Mouse (Mus musculus) adrenal gland, adult 18-20 months (tissue): ENCODE results near the gene L1cam. TPM values are rescaled to one million over a fixed set of nuclear protein-coding genes. Genes with fewer than 3 reads are reported as not detected.

ENCODE experiments used
- DNase-seq, 2 experiments: peaks; one replicate each; pipeline ENCODE4 v3.0.0; 2021 to 2022; ENCODE audit warnings: low spot score in 2 of 2
- long read RNA-seq, 2 experiments: library from polyadenylated mRNA; stranded (forward); transcript quantifications; one replicate each; pipeline ENCODE4 v2.0.0; 2021
- total RNA-seq, 2 experiments: library from RNA; stranded (reverse); gene quantifications; 1 replicate in 1 of 2; 2 replicates in 1 of 2; pipeline ENCODE4 v1.2.3; 2021

The L1cam gene
- total RNA-seq = 10 to 100 TPM in 1 of 2 experiments, 1 to 10 TPM in 1; 7.0 to 13.8 TPM
- long read RNA-seq, experiment 1, partial matches to known transcripts = 0 of 3 reads
- long read RNA-seq, experiment 1, other reads (novel, unspliced or antisense) = 3 of 3 reads
- long read RNA-seq, experiment 2 = 0 reads

DNA sequence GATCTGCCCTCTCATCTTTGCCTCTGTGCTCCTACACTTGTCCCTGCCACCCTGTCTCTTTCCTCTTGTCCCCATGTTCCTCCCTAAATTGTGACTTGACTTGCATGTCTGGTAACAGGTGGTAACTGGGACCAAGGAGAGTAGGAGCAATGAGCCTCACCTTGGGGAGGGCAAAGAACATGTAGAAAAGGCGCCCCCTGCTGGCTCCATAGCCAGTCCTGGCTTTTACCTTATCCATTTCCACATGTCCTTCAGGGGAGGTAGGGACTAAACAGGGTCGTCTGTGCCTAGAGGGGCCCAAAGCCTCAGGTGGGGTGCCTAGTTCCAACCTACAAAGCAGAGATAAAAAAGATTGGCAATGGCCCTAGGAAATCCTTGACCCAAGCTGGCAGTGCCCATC is at the start of gene L1cam:
Gene L1cam, minus strand, starts transcription at position 387 of the 400 bp plus-strand sequence.
- peak; percentile 51 to 53 for DNase-seq

GRCm38 (mm10) chrX:73942294-73942693 is 46.4 kb upstream of the L1cam start:
- no peak for DNase-seq

GRCm38 (mm10) chrX:73941860-73942259 is 46.0 kb upstream of the L1cam start:
- no peak for DNase-seq

- DNase-seq = no peak
Measured at GRCm38 (mm10) chrX:73931871-73932270, 36.0 kb upstream of the L1cam start.

GRCm38 (mm10) chrX:73930402-73931062 is 34.6 kb upstream of the L1cam start, which contains the start of gene Renbp:
TSS of gene Renbp (minus strand) at chrX:73930850.
- peak; percentile 35 to 51 for DNase-seq

GRCm38 (mm10) chrX:73922550-73922882 is 26.6 kb upstream of the L1cam start:
- no peak for DNase-seq

- peak; percentile 78 to 80 for DNase-seq
Measured at GRCm38 (mm10) chrX:73921823-73922549, 26.1 kb upstream of the L1cam start, which contains the start of the genes Arhgap4 and Naa10. TSS of gene Arhgap4 (minus strand) at chrX:73921870. TSS of gene Naa10 (minus strand) at chrX:73921944.

DNA sequence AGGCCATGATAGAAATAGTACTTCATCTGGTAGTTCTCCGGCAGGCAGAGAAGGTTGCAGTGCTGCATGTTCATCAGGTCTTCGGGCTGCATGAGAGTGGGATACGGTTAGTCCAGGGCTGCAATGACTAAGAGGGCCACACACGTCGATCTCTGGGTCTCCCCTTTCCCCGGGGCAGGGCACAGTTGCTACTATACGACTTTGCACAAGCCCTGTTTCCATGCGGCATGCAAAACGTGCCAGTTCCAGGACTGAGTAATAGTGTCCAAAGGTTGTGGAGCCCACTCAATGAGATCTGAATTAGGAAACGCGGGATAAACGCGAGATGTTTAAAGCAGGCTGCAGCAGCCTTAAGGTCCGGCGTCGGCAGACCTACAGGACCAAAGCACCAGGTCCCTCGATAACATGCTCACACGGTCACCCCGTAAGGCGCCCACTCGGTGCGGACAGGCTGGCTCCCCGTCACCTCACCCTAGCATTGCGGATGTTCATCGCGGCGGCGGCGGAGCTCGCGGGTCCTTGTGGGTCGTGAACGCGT is 25.4 kb upstream of the L1cam start:
- peak in 1 of 2 experiments; percentile 19 for DNase-seq

GRCm38 (mm10) chrX:73918631-73919030 is 22.7 kb upstream of the L1cam start:
- DNase-seq = no peak

DNA sequence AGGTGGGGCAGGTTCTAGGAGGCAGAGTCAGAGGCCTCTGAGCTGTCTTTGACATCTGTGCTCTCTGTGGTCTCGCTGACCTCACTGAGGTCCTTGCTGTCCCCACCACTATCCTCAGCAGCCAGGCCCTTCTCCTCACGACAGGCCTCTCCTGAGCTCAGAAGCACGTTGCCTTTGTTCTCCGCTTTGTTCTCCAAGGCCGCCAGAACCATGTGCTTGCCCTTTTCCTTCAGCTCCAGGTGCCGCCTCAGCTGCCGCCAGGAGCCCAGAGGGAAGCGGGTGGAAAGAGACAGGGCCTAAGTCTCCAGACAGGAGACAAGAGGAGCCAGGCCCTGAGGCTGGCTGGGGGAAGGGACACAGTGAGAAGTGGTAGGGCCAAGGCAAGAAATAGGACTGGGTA is 21.0 kb upstream of the L1cam start:
- no peak for DNase-seq

- DNase-seq = peak; percentile 59 to 67
Measured at GRCm38 (mm10) chrX:73914827-73915703, 19.2 kb upstream of the L1cam start.

GRCm38 (mm10) chrX:73911588-73911987 is 15.7 kb upstream of the L1cam start:
- DNase-seq = no peak

GRCm38 (mm10) chrX:73911156-73911555 is 15.3 kb upstream of the L1cam start:
- peak in 1 of 2 experiments; percentile 25 for DNase-seq

GRCm38 (mm10) chrX:73910451-73910850 is 14.5 kb upstream of the L1cam start:
- no peak for DNase-seq

DNA sequence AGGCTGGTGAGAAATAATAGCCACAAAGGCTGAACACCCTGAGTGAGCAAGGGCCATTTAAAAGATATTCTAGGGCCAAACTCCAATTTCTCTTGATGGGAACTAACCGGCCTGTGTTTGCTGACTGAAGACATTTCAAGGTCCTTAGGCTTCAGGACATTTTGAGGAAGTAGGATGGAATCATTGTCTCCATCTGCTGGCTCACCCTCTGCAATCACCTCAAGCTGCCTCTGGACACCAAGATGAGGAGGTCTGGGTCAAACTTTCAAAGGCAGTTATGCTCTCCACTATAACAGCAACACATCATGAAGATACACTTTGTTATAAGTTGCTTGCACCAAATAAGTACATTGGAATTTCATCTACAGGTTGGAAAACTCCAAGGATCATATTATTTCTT is 14.1 kb upstream of the L1cam start:
- no peak for DNase-seq

GRCm38 (mm10) chrX:73897959-73898358 is 2.1 kb upstream of the L1cam start:
- no peak for DNase-seq

DNA sequence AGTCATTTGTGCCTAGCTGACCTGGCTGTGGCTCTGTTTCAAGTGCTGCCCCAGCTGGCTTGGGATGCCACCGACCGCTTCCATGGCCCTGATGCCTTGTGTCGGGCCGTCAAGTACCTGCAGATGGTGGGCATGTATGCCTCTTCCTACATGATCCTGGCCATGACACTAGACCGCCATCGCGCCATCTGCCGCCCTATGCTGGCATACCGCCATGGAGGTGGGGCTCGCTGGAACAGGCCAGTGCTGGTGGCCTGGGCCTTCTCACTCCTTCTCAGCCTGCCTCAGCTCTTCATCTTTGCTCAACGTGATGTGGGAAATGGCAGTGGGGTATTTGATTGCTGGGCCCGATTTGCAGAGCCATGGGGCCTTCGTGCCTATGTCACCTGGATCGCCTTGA is 3.1 kb downstream of the L1cam start:
- no peak for DNase-seq

- DNase-seq = no peak
Measured at GRCm38 (mm10) chrX:73891551-73892152, 4.3 kb downstream of the L1cam start, which contains the start of gene Avpr2. TSS of gene Avpr2 (plus strand) at chrX:73892102.

- DNase-seq = no peak
Measured at GRCm38 (mm10) chrX:73881463-73881862, 14.4 kb downstream of the L1cam start.

- DNase-seq = no peak
Measured at GRCm38 (mm10) chrX:73881036-73881427, 14.9 kb downstream of the L1cam start.
